Comparison of ENCODE assay signal across 22 mouse cellular contexts in the genomic region with DNA sequence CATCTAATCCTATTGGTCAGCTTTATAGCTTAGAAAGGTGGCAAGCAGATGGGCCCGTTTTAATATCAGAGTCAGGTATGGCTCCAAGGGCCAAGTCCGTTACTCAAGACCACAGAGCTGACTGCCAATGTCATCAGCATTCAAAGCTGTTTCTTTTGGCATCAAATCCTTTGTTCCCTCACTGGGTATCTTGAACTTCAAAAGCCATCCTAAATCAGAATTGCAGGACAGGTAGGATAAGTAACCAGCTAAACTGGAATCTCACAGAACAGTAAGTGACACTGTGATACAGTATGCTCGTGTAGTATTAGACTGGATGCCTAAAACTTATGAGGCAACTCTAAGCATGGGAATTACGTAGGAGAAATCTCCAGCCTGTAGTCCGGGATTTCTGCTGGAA. TPM values are rescaled to one million over a fixed set of nuclear protein-coding genes. Genes with fewer than 3 reads are reported as not detected.
DNase-seq lines count a peak whose midpoint lies in the region; ATAC-seq and TF ChIP-seq lines count a peak whose summit lies in the region.
"Had no signal": no experiment of that assay in that cellular context is flagged by ENCODE, and none has a peak within 500 bp of the region (broad histone marks: within the 10 kb centered on the region; RNA-seq: fewer than 3 reads in every experiment).

No protein-coding gene starts in this region.

- H3K9ac ChIP-seq in liver, adult 2 months (ENCODE audit: low read depth, low read length), result no peak overlapping the region
- no peak overlapping the region for H3K9ac ChIP-seq in liver, embryonic 12.5 days
- H3K9ac ChIP-seq in intestine, embryonic 16.5 days (ENCODE audit: low read depth, low read length), result no peak overlapping the region

- WGBS in liver, adult 2 months, result 65% methylated on average over 5 of the region's 5 CpGs
- WGBS in liver, embryonic 12.5 days (ENCODE audit: insufficient replicate concordance), result 81% methylated on average over 5 of the region's 5 CpGs
- WGBS in intestine, embryonic 16.5 days, result 95% methylated on average over 5 of the region's 5 CpGs

- DNase-seq in liver, adult 2 months (ENCODE audit: extremely low read depth, low read depth, low spot score), result peak; percentile 61
- peak; percentile 81 for DNase-seq in fat pad, adult 2 months (ENCODE audit: extremely low read depth, low read depth, low spot score)
- peak; percentile 91 for DNase-seq in gonadal fat pad, adult 2 months (ENCODE audit: low read depth)
- DNase-seq in MN1 (ENCODE audit: low spot score), result no peak
- DNase-seq: adrenal gland, adult 2 months; adrenal gland, adult 8-10 months; adrenal gland, postnatal 10 days; adrenal gland, postnatal 14 days; adrenal gland, postnatal 25 days; adrenal gland, postnatal 36 days; B cell, adult 2 months; cerebellum, adult 11 months; cerebellum, adult 11-12 months; cerebellum, adult 18-20 months; cerebellum, adult 2 months had no signal

- peaks cover 2% of the 10 kb centered on the region; the same call in 1 of the 2 replicates for H3K36me3 ChIP-seq in liver, adult 2 months (ENCODE audit: control insufficient read depth, insufficient read depth, low read length)
- H3K36me3 ChIP-seq in liver, embryonic 12.5 days, result peaks cover 67% of the 10 kb centered on the region
- H3K36me3 ChIP-seq in intestine, embryonic 16.5 days (ENCODE audit: control insufficient read depth, insufficient read depth, low read length), result peaks cover 3% of the 10 kb centered on the region; the same call in 1 of the 2 replicates

- H3K9me3 ChIP-seq in liver, embryonic 12.5 days (replicated peaks), result no peaks in the 10 kb centered on the region
- H3K9me3 ChIP-seq in intestine, embryonic 16.5 days (ENCODE audit: control insufficient read depth, low read length), result no peaks in the 10 kb centered on the region
- H3K9me3 ChIP-seq: G1E had no signal

- H3K79me2 ChIP-seq in liver, adult 2 months (ENCODE audit: control insufficient read depth, insufficient read depth, low read length), result no peaks in the 10 kb centered on the region

- no peak overlapping the region for H3K27ac ChIP-seq in liver, adult 2 months (replicated peaks; ENCODE audit: insufficient read depth, low read depth, low read length)
- no peak overlapping the region for H3K27ac ChIP-seq in liver, embryonic 12.5 days
- no peak overlapping the region for H3K27ac ChIP-seq in intestine, embryonic 16.5 days (ENCODE audit: low read length)

- no peak overlapping the region for H3K4me3 ChIP-seq in liver, adult 2 months (ENCODE audit: insufficient read depth, low read depth, low read length)
- H3K4me3 ChIP-seq in liver, embryonic 12.5 days, result no peak overlapping the region
- no peak overlapping the region for H3K4me3 ChIP-seq in intestine, embryonic 16.5 days (ENCODE audit: low read length)

- no peak overlapping the region for H3K4me2 ChIP-seq in liver, embryonic 12.5 days
- no peak overlapping the region for H3K4me2 ChIP-seq in intestine, embryonic 16.5 days (ENCODE audit: low read depth, low read length)

- peaks cover 16% of the 10 kb centered on the region for H3K4me1 ChIP-seq in liver, adult 2 months (ENCODE audit: control insufficient read depth, insufficient read depth, low read length)
- H3K4me1 ChIP-seq in liver, embryonic 12.5 days, result no peaks in the 10 kb centered on the region
- H3K4me1 ChIP-seq in intestine, embryonic 16.5 days (ENCODE audit: control insufficient read depth, insufficient read depth, low read length), result no peaks in the 10 kb centered on the region

- H3K27me3 ChIP-seq in liver, adult 2 months (ENCODE audit: control insufficient read depth, insufficient read depth, low read length), result no peaks in the 10 kb centered on the region
- no peaks in the 10 kb centered on the region for H3K27me3 ChIP-seq in liver, embryonic 12.5 days (replicated peaks)
- no peaks in the 10 kb centered on the region for H3K27me3 ChIP-seq in intestine, embryonic 16.5 days (replicated peaks; ENCODE audit: control insufficient read depth, insufficient read depth, low read length)
- H3K27me3 ChIP-seq: CH12.LX, Patski had no signal

- TF ChIP-seq CTCF in liver, adult 2 months (IDR thresholded peaks at IDR 0.05; ENCODE audit: low read depth, low read length), result no peak

- no peak for TF ChIP-seq POLR2A in liver, adult 2 months (IDR thresholded peaks at IDR 0.05; ENCODE audit: extremely low read depth, insufficient read depth, low read length)

- ATAC-seq in liver, embryonic 12.5 days, result no peak
- ATAC-seq in intestine, embryonic 16.5 days, result no peak
- ATAC-seq: activated CD4-positive, CD25-positive, alpha-beta regulatory T cell, adult 4 months; CD4-positive, CD25-positive, alpha-beta regulatory T cell, adult 4 months; Patski had no signal

RNA-seq across cellular contexts. Expression of gene Chd1l, which starts 16.9 kb away (rescaled TPM):
- 7.3 and 7.7 TPM in 2 replicates for total RNA-seq in liver, adult 2 months (2014; rRNA removed)
- polyA plus RNA-seq in liver, adult 2 months (2012; rRNA removed), result 2.3 and 2.4 TPM in 2 replicates
- 20.3 and 21.4 TPM in 2 replicates for polyA plus RNA-seq in liver, embryonic 12.5 days (2016; fragmentation: Nextera tagmentation; extraction: Ambion mirVana)
- 5.2 and 7.1 TPM in 2 replicates for polyA plus RNA-seq in gonadal fat pad, adult 2 months (2012; rRNA removed)
- 17.1 and 17.3 TPM in 2 replicates for polyA plus RNA-seq in intestine, embryonic 16.5 days (2015; fragmentation: Nextera tagmentation; extraction: Ambion mirVana)

RNA-seq across cellular contexts. Expression of gene Fmo5, which starts 35.5 kb away (rescaled TPM):
- total RNA-seq in liver, adult 2 months (2014; rRNA removed), result 352 and 363 TPM in 2 replicates
- 145 and 230 TPM in 2 replicates for polyA plus RNA-seq in liver, adult 2 months (2012; rRNA removed)
- polyA plus RNA-seq in liver, embryonic 12.5 days (2016; fragmentation: Nextera tagmentation; extraction: Ambion mirVana), result 5.6 and 5.7 TPM in 2 replicates
- polyA plus RNA-seq in gonadal fat pad, adult 2 months (2012; rRNA removed), result 6.4 and 10.1 TPM in 2 replicates
- 50.4 and 57.8 TPM in 2 replicates for polyA plus RNA-seq in intestine, embryonic 16.5 days (2015; fragmentation: Nextera tagmentation; extraction: Ambion mirVana)
